Mouse (Mus musculus): ENCODE data around the gene Dnajc15.

The Dnajc15 gene

DNA sequence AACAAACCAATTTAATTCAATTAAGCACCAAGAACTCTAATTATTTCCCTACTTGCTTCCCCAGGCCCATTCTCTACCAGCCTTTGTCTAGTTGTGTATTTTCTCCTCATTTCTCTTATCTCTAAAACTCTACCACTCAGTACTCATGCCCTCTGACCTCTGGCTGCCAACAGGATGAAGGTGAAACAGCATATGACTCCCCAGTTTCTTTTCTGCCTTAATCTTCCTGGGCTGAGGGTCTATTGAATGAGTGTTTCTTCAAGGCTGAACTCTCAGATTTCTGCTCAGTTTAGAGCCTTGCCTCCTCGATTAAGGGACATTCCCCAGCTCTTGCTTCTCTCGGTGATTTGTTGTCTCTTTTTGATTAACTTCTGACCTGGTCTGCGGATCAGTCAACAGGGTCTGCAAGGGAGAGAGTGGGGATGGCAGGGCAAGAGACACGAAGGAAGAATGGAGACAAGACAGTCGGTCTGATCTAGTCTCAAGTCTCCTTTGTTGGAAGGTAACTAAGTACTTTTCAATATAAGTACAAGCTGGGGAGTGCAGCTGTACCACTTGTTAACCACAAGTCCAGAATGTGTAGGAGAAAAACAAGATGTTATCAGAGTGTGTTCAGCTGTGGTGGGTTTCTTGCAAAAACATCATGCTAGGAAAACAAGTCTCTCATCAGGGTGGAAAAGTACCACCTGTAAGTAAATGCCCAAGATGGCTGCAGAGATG, 13.9 kb downstream of the Dnajc15 start:
- no peak for DNase-seq (ENCODE audit: low spot score)

DNA sequence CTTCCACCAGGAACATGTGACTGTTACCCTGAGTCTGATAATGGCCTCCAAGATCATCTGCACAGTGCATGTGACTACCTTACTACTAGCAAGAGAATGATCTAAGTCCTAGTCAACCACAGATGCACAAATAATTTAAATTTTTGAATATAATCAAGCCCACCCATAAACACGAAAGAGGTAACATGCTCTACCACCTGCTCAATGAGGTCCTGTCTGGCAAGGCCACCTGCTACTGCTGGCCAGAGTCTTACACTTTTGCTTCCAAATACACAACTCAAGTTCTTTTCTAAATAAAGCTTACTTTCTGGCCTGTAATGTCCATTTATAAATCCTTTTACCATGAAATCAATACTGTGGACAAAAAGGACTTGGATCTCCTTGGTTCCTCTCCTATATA, 15.0 kb downstream of the Dnajc15 start:
- DNase-seq (ENCODE audit: low spot score): no peak

DNA sequence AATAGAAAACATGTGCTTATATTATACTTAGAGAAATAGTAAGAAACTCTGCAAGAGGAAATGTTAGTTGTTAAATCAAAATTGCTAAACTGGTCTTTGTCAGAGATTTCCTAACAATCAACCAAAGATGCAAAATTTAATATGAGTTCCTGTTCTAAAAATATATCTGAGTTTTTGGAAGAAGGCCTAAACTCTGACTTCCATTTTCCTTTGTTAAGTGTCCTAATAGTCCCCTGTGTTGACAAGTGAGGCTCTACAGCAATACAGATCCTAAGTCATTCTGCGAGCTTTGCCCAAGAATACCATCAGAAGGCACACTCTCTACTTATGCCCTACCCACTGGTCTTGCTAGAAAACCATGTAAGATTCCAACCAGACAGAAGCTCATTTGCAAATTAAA, 21.0 kb downstream of the Dnajc15 start:
- no peak for DNase-seq (ENCODE audit: low spot score)

DNA sequence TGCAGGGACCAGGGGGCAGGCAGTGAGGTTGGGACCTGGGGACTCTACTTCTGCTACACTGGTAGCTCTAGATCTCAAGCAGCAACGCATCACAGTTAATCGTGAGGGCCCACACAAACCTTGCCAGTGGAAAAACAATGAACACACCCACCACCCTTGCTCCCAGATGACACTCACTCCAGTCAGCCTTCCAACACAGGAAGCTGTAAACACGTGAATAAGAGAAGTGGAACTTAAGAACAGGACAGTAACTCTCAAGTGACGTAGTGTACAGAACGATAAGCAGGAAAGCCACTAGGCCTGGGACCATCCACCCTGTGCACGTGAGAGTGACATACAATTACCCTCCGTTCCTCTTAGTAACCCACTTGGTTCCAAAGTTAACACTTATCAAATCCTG, 25.1 kb downstream of the Dnajc15 start:
- no peak for DNase-seq (ENCODE audit: low spot score)

DNA sequence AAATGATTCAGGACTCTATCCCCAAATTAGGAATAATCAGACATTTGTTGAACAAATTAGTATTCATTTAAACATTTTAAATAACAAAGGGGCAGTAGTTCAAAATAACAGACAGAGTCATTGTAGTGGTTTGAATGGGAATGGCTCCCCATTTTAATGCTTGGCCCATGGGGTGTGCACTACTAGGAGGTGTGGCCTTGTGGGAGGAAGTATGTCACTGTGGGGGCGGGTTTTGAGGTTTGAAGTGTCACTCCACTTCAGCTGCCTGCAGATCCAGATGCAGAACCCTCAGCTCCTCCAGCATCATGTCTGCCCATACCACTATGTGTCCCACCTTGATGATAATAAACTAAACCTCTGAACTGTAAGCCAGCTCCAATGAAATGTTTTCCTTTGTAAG, 26.6 kb downstream of the Dnajc15 start:
- no peak for DNase-seq (ENCODE audit: low spot score)

DNA sequence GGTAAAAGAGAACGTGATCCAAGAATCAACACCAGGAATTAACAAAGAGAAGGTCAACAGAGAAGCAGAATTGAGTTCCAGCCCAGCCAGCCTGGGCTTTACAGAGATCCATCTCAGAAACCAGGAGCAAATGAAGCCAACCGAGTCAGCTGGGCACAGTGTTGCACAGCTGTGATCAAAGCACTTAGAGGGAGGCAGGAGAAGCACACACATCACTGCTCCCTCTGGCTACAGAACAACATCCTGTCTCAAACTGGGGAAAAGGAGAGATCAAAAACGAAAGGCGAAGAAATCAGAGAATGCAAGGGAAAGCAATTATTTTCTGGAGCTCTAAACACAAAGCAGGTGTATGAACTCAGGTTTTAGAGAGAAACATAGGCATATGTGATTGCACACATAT, 28.7 kb downstream of the Dnajc15 start:
- DNase-seq (ENCODE audit: low spot score): no peak

DNA sequence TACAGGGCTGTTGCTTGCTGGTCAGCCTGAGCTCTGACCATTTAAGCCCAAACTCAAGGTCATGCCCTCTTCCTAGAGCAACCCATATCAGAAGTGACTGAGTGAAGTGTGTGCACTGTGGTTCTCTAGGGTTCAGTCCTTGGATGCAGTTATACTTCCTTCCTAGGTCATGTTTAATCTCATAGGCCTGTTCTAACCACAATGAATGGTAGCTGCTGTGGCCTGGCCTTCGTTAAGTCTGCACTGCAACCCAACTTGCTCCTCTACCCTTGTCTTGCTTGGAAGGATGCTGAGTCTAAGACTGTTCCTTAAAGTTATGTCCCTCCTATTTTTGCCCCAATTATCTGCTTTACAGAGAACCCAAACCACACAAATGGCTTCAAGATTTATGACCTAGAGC, 29.4 kb downstream of the Dnajc15 start:
- no peak for DNase-seq (ENCODE audit: low spot score)

DNA sequence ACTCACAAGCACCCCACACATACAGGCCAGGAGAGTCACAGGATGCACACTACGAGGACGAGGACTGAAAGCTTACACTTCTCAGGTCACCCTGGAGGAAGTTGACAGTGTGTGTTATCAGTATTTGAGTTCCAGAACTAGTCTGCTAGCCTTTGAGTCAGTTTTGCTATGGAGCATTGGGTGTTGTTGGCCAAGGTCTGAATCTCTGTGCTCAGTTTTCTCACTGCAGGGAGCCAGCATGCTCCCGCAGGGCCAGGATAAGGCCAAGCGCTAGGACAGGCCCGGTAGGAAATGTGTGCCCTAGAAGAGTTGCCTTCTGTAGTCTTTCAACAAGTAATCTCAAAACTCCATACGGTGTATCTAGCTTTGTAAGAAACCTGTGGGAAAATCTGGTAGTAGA, 34.4 kb downstream of the Dnajc15 start:
- no peak for DNase-seq (ENCODE audit: low spot score)

DNA sequence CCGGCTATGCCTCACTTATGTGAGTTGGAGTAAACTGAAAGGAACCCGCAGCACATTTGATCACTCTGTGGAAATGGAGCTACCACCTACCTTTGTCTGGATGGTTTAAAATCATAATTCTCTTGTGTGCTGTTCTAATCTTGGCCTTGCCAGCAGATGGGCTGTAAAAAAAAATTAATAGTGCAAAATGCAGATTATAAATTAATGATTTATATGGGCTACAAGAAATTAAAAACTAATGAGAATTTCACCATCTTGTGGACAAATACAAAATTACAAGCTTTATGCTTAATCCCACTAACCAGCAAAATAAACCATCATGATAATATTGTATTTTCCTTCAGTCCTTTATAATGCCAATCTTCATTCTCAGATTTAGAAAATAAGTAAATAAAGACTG, 34.8 kb downstream of the Dnajc15 start:
- DNase-seq (ENCODE audit: low spot score): peak; percentile 27

DNA sequence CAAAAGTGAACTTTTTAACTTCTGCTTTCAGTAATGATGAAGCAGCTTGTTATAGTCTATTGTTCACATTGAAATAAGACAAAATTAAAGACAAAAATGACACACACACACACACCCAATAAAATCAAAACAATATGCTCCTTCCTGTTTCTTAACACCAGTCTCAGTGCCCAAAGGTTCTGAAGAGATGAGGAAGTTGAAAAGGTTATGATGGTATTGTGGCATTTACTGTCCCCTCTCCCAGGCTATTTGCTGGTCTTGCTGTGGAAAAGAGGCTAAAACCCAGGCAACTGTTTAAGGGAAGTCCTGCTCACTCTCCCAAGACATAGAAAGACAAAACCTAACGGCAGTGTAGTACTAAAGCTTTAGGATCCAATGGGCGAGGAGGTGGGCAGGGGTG, 38.1 kb downstream of the Dnajc15 start:
- no peak for DNase-seq (ENCODE audit: low spot score)

DNA sequence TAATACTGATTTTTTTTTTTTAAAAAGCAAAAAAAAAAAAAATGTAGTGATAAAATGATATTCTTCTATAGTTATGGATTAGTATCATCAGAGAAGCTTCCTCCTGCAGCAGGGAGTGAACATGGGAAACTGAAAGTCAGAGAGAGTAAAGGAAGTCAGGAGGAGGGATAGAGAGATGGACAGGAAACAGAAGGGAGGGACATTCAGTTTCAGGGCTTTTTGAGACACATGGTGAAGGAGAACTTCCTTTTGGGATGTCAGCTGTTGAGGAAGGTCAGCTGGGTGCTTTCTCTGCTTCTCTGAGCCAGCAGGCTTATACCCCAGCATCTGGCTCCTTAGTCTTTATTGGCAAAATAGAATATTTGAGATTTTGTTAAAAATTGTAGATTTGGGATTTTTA, 42.6 kb downstream of the Dnajc15 start:
- DNase-seq (ENCODE audit: low spot score): no peak

DNA sequence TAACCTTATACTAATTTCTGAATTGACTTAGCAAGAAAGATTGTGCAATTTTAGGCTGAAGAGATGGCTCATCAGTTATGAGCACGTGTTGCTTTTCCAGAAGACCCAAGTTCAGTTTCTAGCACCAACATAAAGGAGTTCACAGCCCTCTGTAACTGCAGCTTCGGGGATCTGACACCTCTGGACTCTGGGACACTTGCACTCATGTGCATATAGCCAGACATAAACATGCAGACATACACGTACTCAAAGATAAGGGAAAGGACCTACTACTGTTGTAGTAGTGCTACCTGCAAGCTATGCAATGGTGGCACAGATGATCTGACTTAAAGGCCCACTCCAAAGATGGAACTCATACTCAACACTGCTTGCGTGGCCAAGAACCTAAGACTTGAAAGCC, 43.0 kb downstream of the Dnajc15 start:
- no peak for DNase-seq (ENCODE audit: low spot score)

DNA sequence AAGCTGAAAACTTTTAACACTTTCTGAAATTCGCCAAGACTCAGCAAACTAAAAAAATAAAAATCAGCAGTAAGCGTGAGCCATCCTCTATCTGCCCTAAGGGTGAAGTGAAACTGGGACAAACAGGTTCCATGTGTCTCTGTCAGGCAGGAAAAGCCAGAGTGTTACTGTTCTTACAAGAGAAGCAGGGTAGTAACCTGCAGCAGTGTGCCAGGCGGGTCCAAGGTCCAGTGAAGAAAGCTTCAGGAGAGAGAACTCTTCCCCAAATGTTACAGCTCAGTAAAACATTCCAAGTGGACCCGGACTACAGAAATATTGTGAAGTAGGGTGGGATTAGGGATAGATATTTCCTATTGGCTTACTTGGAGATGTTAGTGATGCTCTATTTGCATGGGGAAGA, 45.3 kb downstream of the Dnajc15 start:
- DNase-seq (ENCODE audit: low spot score): no peak

DNA sequence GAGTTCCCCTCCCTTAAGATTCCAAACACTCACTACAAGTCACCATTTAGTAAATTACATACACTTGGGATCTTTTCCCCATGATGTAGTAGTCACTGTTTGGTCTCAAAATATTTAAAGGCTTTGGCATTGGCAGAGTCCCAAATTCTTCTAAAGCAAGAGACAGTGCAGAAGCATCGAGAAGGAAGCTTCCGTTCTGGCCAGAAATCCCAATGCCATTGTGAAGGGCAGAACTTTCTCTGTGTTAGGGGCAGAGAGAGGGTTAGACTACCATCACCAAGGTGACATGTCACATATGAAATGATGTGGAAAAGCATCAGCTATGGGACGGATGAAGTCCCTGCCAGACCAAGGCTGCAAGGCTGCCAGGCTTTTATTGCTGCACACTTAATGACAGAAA, 49.0 kb downstream of the Dnajc15 start:
- DNase-seq (ENCODE audit: low spot score): peak; percentile 19

DNA sequence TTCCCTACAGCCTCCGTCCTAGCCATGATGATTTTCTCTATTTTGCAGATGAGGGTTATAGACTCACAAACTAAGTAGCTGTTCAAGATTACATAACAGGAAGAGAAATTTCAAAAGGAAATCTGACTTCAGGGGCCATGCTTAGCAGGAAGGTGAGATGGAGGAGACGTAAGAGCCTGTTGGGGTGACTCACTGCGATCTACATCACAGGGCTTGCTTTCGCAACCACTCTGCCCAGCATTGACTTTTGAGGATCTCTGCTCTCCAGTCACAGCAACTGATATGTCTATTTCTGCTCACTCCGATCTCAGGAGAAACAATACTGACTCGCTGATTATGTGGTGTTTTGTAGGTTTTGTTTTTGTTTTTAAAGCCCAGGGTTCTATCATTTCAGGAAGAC, 49.8 kb downstream of the Dnajc15 start:
- DNase-seq (ENCODE audit: low spot score): no peak

DNA sequence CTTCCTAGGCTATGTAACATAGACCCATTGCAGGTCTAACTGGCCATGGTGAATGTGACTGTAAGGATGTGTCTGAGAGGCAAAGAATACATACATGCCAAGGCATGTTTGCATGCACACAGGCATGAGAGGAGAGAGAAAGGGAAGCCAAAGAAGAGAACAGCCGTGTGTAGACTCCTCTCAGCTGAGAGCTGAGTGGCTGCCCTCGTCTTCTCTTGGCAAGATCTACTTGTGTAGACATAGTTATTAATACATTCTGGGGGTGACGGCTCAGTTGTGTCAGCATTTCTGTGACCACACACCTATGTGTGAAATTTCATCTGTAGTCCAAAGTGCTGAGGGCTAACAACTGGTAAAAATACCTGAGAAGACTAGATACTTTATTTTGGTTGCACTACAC, 55.1 kb downstream of the Dnajc15 start:
- DNase-seq (ENCODE audit: low spot score): no peak

DNA sequence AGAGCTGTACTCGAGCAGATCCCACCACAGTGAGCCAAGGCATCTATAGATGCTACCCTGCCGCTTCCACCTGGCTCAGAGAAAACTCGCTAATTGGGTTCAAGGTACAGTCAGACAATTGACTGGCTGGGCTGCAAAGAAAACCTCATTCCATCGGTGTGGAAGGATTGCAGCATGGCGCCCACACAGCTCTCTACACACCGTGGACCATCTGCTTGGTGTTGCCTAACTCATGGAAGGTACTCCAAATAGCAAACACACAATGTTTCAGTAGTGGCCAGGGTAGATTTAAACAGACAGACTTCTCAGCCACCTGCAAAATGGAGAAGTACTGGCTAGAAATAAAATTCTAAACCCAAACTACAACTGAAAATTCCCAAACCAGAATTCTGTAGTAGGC, 57.4 kb downstream of the Dnajc15 start:
- no peak for DNase-seq (ENCODE audit: low spot score)

DNA sequence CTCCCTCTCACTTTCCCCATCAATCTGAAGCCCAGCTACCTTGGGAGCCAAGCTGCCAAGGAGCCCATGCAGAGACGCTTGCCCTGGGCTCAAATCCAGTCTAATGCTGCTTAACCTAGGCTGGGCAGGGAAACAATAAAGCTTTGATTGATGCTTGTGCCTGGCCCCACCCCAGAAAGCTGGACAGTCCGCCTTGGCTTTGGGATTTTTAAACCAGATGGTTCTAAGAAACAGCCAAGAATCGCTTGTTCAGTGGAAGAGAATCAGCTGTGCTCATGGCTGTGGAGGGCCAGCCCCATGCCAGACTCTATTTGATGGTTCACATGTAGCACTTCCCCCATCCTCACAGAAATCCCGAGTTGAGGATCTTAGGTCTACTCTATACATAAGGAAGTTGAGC, 60.0 kb downstream of the Dnajc15 start:
- no peak for DNase-seq (ENCODE audit: low spot score)

DNA sequence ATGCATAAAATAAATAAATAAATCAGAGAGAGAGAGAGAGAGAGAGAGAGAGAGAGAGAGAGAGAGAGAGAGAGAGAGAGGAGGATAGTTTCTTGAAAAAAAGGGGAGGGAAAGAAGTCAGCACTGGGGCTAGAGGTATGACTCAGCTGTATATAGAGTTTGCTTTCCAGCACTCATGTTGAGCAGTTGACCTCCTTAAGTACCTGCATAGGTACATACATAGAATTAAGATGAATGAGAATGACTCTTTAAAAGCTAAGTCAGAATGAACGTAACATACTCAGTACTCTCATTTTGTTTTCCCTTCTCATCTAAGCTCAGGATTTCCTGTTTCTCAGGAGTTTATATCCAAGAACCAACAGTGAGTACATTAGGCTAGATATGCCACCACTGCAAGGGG, 62.0 kb downstream of the Dnajc15 start:
- DNase-seq (ENCODE audit: low spot score): no peak

DNA sequence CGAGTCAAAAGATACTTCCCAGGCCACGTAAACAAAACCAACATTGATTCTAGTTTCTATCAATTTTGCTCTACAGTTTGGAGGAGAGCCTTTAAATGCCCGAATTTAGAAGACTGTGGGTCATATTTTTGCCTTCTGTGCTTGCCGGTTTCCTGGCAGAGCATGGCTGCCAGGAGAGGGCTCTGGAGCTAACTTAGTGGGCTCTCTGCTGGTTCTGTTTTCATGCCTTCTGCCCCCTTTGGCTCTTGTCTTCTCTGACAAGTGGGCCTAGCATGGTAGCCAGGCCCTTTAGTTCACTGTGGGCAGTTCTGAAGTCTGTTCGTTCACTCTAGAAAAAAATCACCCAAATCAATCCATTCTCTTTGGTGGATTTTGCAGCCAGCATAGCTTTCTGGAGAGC, 63.5 kb downstream of the Dnajc15 start:
- no peak for DNase-seq (ENCODE audit: low spot score)

DNA sequence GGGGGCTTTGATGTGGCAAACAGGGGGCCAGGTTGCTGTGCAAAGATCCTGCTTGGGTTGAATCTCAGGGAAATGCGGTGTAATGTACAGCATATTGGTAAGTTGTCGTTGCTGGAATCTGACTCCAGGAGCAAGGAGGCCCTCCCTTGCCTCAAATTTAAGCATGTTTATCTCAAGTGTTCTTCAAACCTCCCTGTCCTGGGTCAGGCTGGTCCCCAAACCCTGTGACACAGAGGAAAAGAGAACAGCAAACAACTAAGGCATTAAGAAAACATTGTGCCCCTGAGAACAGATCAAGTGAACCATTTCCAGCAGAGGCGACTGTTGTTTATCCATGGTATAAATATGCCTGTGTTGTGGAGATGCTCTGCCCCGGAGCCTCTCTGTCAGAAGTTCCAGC, 67.1 kb downstream of the Dnajc15 start:
- no peak for DNase-seq (ENCODE audit: low spot score)

DNA sequence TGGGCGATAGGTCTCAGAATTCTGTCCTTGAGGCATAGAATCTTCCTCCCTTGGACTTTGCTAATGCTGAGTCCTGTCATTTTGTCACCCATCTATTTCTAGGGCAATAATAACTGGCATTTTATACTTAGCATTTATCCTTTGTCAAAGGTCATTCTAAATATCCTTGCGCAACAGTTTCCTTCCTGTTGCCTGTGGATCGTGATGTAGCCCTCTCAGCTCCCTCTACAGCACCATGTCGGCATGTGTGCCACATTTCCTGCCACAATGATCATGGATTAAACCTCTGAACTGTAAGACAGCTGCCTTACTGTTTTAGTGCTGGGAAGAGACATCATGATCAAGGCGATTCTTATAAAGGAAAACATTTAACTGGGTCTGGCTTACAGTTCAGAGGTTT, 68.6 kb downstream of the Dnajc15 start:
- DNase-seq (ENCODE audit: low spot score): no peak

DNA sequence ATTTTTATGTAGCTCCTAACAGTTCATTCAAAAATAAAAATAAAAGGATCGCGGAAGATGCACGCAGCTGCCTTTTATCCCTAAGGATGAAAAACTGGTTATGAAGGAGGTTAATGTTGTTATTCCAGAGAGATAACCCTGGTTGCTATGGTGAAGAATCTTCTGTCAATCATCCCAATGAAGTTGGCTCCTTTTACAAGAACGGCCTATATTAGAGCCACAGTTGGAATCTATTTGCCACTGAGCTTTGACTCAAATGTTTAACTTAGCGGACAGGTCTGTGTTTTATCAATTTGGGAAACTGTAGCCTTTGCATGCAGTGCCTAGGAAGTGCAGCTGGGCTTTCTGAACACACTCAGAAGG, 72.7 kb downstream of the Dnajc15 start:
- no peak for DNase-seq (ENCODE audit: low spot score)

DNA sequence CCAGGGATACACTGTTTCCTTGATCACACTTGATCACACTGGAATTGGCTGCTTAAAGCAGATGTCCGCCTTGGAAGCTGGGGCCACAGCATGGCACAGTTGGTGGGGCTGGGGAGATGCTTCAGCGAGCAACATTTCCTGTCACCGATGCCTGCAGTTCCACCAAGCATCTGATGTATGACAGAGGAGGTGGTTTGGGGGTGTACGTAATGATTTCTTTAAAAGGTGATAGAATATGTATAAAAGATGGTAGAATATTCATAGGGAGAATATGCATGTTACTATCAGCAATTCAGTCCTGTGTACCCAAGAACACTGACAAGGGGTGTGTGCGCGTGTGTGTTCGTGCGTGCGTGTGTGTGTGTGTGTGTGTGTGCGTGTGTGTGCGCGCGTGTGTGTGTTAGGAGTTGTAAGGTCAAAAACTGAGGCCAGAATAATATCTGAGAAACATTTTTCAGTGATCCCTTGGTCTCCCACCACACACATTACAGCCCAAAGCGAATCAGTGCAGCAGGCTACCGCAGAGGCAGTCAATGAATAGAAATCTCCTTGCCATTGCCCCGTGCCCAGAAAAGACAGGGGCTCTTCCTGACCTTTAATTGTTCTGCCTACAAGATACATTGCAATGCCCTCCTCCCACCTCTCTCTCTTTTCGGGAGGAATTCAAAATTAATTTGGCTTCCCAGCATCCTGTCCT, 73.2 kb downstream of the Dnajc15 start:
- no peak for DNase-seq (ENCODE audit: low spot score)

Data from retina, embryonic 14.5 days (tissue).